Mouse (Mus musculus) spleen, adult 2 months (tissue): Measurements from ENCODE around the gene Plppr1.

ENCODE experiments used
- CTCF ChIP-seq: fragments of 200-500 bp; IDR thresholded peaks from 2 replicates; pipeline ENCODE4 v1.5.1; 2011; ENCODE audit warnings: mild to moderate bottlenecking, inconsistent platforms; ENCODE audit not compliant: insufficient read depth, insufficient read length, insufficient replicate concordance; ENCODE audit errors: extremely low read depth
- POLR2A ChIP-seq: fragments of 200-500 bp; IDR thresholded peaks from 2 replicates; pipeline ENCODE4 v1.6.1; 2011; ENCODE audit warnings: low read depth, low read length, inconsistent platforms

GRCm38 (mm10) chr4:49148775-49149174 is 89.7 kb downstream of the Plppr1 start:
- no peak for TF ChIP-seq POLR2A
- TF ChIP-seq CTCF, result no peak
